Mouse (Mus musculus) hindbrain, embryonic 14.5 days (tissue): ENCODE data around the gene Cgnl1. TPM values are rescaled to one million over a fixed set of nuclear protein-coding genes. Genes with fewer than 3 reads are reported as not detected.

Source experiments
- ATAC-seq: fragments of 200-750 bp; cut with Nextera tagmentation; 2 replicates; pipeline ENCODE4 v1.8.0; 2017; ENCODE audit warnings: moderate number of reproducible peaks, mild to moderate bottlenecking, moderate TSS enrichment, moderate library complexity; ENCODE audit not compliant: low FRiP score
- DNase-seq: peaks from one replicate; pipeline ENCODE4 v3.0.0-alpha.2; 2015; ENCODE audit warnings: low spot score
- H3K27ac ChIP-seq: fragments of 300-500 bp; sonication (generic); 2 replicates; pipeline ENCODE4 v1.5.1; 2014; ENCODE audit warnings: mild to moderate bottlenecking, moderate library complexity
- H3K27me3 ChIP-seq: fragments of 300-500 bp; sonication (generic); 2 replicates; pipeline ENCODE4 v1.6.1; 2014; ENCODE audit warnings: mild to moderate bottlenecking, low read length, mixed read lengths; ENCODE audit not compliant: control insufficient read depth, insufficient read depth
- H3K36me3 ChIP-seq: fragments of 300-500 bp; sonication (generic); replicated peaks from 2 replicates; pipeline ENCODE4 v1.6.1; 2014; ENCODE audit not compliant: control insufficient read depth, insufficient read depth
- H3K4me1 ChIP-seq: fragments of 300-500 bp; sonication (generic); replicated peaks from 2 replicates; pipeline ENCODE4 v1.6.1; 2014; ENCODE audit warnings: antibody characterized with exemption, low read length, mixed read lengths; ENCODE audit not compliant: control insufficient read depth, insufficient read depth
- H3K4me2 ChIP-seq: fragments of 300-500 bp; sonication (generic); replicated peaks from 2 replicates; pipeline ENCODE4 v1.6.1; 2014; ENCODE audit warnings: mild to moderate bottlenecking, moderate library complexity
- H3K4me3 ChIP-seq: fragments of 300-500 bp; sonication (generic); replicated peaks from 2 replicates; pipeline ENCODE4 v1.5.1; 2014; ENCODE audit warnings: mild to moderate bottlenecking, low read length
- H3K9ac ChIP-seq: fragments of 300-500 bp; sonication (generic); 2 replicates; pipeline ENCODE4 v1.6.1; 2014
- H3K9me3 ChIP-seq: fragments of 300-500 bp; sonication (generic); 2 replicates; pipeline ENCODE4 v1.6.1; 2016; ENCODE audit warnings: low read length; ENCODE audit not compliant: control insufficient read depth
- WGBS: fragments of 180-500 bp; shearing (Covaris S2); extraction: QIAGEN DNeasy Blood & Tissue Kit; methylation state at CpG from one replicate; pipeline ENCODE4 v1.1.7; 2014; 5-methylcytosine and 5-hydroxymethylcytosine counted together
- polyA plus RNA-seq: library from polyadenylated mRNA; unstranded; fragments of >200 nt; fragmentation: Nextera tagmentation; extraction: Ambion mirVana; gene quantifications from 2 replicates; pipeline ENCODE4 v1.2.1, GENCODE M21; 2014

Cgnl1 gene
- polyA plus RNA-seq, 1 experiment from 2014 or later: 7.2 TPM

- no peak for ATAC-seq
- WGBS: 90% methylated on average over 10 of the region's 10 CpGs
- Histone ChIP-seq H3K4me1 (no peaks in the 10 kb centered on the region), H3K4me3 (no peak overlapping the region), H3K27ac (no peak overlapping the region), H3K27me3 (no peaks in the 10 kb centered on the region), H3K4me2 (no peak overlapping the region), H3K9me3 (no peaks in the 10 kb centered on the region), H3K9ac (no peak overlapping the region), H3K36me3 (no peaks in the 10 kb centered on the region)
- no peak for DNase-seq
These were observed 60.6 kb downstream of the Cgnl1 start for GRCm38 (mm10) chr9:71710776-71711175.

DNA sequence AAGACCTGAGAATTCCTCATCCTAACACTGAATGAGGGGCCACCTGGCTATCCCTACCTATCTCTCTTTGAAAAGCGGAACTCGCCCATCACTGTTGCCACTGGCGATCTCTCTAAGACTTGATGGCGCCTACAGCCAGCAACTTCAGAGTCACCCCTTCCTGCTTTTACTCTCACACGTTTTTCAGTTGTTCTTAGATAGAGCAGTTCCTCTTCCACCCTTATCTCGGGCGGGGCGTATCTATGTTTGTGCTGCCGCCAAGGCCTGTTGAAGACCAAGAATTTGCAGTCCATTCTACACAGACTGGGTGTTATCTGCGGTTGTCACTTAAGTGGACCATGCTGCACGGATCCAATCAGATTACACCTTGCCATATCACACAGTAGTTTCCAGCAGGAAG, 62.2 kb downstream of the Cgnl1 start:
- 91% methylated on average over 11 of the region's 11 CpGs for WGBS
- H3K9ac ChIP-seq: no peak overlapping the region
- DNase-seq (no peak), ATAC-seq (no peak)
- H3K4me1 ChIP-seq: no peaks in the 10 kb centered on the region
- no peak overlapping the region for H3K27ac ChIP-seq
- H3K4me2 ChIP-seq: no peak overlapping the region
- no peaks in the 10 kb centered on the region for H3K9me3 ChIP-seq
- H3K36me3 ChIP-seq: no peaks in the 10 kb centered on the region
- H3K27me3 ChIP-seq: no peaks in the 10 kb centered on the region
- H3K4me3 ChIP-seq: no peak overlapping the region

- H3K27ac ChIP-seq: no peak overlapping the region
- no peak overlapping the region for H3K4me3 ChIP-seq
- H3K27me3 ChIP-seq: no peaks in the 10 kb centered on the region
- H3K4me2 ChIP-seq: no peak overlapping the region
- DNase-seq (no peak), ATAC-seq (no peak)
- no peaks in the 10 kb centered on the region for H3K9me3 ChIP-seq
- H3K36me3 ChIP-seq: no peaks in the 10 kb centered on the region
- H3K9ac ChIP-seq: no peak overlapping the region
- 94% methylated on average over 7 of the region's 7 CpGs for WGBS
- H3K4me1 ChIP-seq: no peaks in the 10 kb centered on the region
These were observed 63.4 kb downstream of the Cgnl1 start for GRCm38 (mm10) chr9:71707989-71708388.

DNA sequence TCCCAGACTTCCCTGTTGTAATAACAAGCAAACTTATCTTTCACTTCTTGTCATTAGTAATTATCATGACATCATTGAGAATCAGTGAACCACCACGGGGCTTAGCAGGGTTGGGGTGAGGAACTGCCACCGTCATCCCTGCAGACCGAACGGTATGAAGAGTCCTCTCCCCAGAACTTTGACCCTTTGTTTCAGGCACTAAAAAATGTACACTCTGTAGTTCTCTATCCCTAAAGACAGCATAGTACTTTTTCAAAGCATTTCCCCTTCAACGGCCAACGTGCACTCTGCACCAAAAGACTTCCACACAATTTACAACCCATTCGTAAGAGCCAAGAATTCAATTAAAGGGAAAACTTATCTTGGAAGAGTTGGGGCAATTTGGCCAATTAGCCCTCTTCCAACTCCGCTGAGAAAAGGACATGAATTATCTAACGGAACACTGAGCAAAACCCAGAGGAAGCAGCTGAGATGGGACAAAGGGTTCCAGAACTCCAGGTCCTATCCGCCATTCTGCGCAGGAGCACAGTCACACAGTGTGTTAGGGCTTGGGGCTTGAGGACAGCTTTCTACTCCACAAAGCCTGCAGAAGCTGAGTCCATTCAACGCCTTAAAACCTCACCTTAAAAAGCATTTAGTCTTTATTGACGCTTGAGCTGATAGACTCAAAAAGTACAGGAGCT, 66.9 kb downstream of the Cgnl1 start:
- DNase-seq (no peak), ATAC-seq (no peak)
- Histone ChIP-seq H3K9me3 (no peaks in the 10 kb centered on the region), H3K4me2 (no peak overlapping the region), H3K36me3 (no peaks in the 10 kb centered on the region), H3K9ac (no peak overlapping the region), H3K27ac (no peak overlapping the region), H3K4me1 (no peaks in the 10 kb centered on the region), H3K4me3 (no peak overlapping the region), H3K27me3 (no peaks in the 10 kb centered on the region)
- 87% methylated on average over 13 of the region's 13 CpGs for WGBS

- no peaks in the 10 kb centered on the region for H3K27me3 ChIP-seq
- DNase-seq (no peak), ATAC-seq (no peak)
- 92% methylated on average over 5 of the region's 5 CpGs for WGBS
- H3K9ac ChIP-seq: no peak overlapping the region
- H3K27ac ChIP-seq: no peak overlapping the region
- H3K36me3 ChIP-seq: no peaks in the 10 kb centered on the region
- H3K4me1 ChIP-seq: no peaks in the 10 kb centered on the region
- no peak overlapping the region for H3K4me3 ChIP-seq
- H3K9me3 ChIP-seq: no peaks in the 10 kb centered on the region
- no peak overlapping the region for H3K4me2 ChIP-seq
These were observed 72.3 kb downstream of the Cgnl1 start for GRCm38 (mm10) chr9:71699087-71699486.

DNA sequence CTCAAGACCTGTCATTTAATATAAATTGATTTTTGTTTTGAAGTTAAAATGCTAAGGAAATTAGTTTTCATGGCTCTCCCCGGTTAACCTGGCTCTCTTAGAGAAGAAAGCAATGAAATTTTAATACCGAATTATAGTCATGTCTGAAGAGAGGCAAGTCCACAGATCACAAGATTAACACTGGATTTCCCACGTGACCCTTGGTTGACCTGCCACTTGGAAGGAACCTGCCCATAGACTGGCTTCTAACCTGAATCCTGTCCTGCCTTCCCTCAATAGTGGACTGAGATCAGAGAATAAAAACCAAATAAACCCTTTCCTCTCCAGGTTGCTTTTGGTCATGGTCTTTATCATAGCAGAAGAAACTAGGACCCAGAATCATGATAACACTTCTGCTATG, 73.3 kb downstream of the Cgnl1 start:
- DNase-seq (no peak), ATAC-seq (no peak)
- no peak overlapping the region for H3K4me2 ChIP-seq
- H3K4me1 ChIP-seq: no peaks in the 10 kb centered on the region
- H3K9ac ChIP-seq: no peak overlapping the region
- no peak overlapping the region for H3K27ac ChIP-seq
- WGBS: 82% methylated on average over 3 of the region's 3 CpGs
- no peaks in the 10 kb centered on the region for H3K27me3 ChIP-seq
- no peaks in the 10 kb centered on the region for H3K36me3 ChIP-seq
- H3K4me3 ChIP-seq: no peak overlapping the region
- no peaks in the 10 kb centered on the region for H3K9me3 ChIP-seq

- H3K4me2 ChIP-seq: no peak overlapping the region
- no peak overlapping the region for H3K9ac ChIP-seq
- no peak for ATAC-seq
- H3K9me3 ChIP-seq: no peaks in the 10 kb centered on the region
- H3K4me1 ChIP-seq: no peaks in the 10 kb centered on the region
- H3K27ac ChIP-seq: no peak overlapping the region
- DNase-seq: no peak
- no peaks in the 10 kb centered on the region for H3K27me3 ChIP-seq
- H3K4me3 ChIP-seq: no peak overlapping the region
- 83% methylated on average over 2 of the region's 2 CpGs for WGBS
- H3K36me3 ChIP-seq: no peaks in the 10 kb centered on the region
These were observed 74.2 kb downstream of the Cgnl1 start for GRCm38 (mm10) chr9:71697189-71697588.

GRCm38 (mm10) chr9:71696762-71697161, 74.6 kb downstream of the Cgnl1 start:
- Histone ChIP-seq H3K4me3 (no peak overlapping the region), H3K36me3 (no peaks in the 10 kb centered on the region), H3K9ac (no peak overlapping the region), H3K9me3 (no peaks in the 10 kb centered on the region), H3K4me1 (no peaks in the 10 kb centered on the region), H3K4me2 (no peak overlapping the region), H3K27me3 (no peaks in the 10 kb centered on the region), H3K27ac (no peak overlapping the region)
- no peak for ATAC-seq
- 81% methylated on average over 6 of the region's 6 CpGs for WGBS
- DNase-seq: no peak

GRCm38 (mm10) chr9:71695133-71695532, 76.3 kb downstream of the Cgnl1 start:
- H3K27me3 ChIP-seq: no peaks in the 10 kb centered on the region
- H3K27ac ChIP-seq: no peak overlapping the region
- no peak overlapping the region for H3K9ac ChIP-seq
- ATAC-seq (no peak), DNase-seq (no peak)
- H3K4me3 ChIP-seq: no peak overlapping the region
- H3K4me1 ChIP-seq: no peaks in the 10 kb centered on the region
- no peaks in the 10 kb centered on the region for H3K9me3 ChIP-seq
- no peaks in the 10 kb centered on the region for H3K36me3 ChIP-seq
- 93% methylated on average over 3 of the region's 3 CpGs for WGBS
- no peak overlapping the region for H3K4me2 ChIP-seq

DNA sequence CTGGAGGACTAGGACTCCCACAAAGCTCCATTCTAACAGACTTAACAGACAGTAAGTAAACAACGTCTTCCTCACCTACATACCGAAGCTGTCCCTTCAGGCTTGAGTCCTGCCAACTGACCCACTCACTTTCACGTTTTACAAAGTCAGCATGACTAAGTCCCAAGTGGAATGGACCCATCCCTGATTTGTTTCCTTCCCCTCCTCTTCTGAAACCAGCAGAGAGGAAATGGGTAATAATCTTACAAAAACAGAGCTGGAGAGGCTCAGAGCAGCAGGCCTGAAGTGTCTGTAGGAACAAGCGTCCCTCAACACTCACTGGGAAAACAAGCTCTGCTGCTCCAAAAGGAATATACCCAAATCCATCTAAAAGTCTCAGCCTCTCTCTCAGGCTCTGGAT, 77.2 kb downstream of the Cgnl1 start:
- H3K36me3 ChIP-seq: no peaks in the 10 kb centered on the region
- ATAC-seq (no peak), DNase-seq (no peak)
- no peak overlapping the region for H3K9ac ChIP-seq
- no peaks in the 10 kb centered on the region for H3K9me3 ChIP-seq
- WGBS: 50% methylated on average over 4 of the region's 4 CpGs
- H3K27me3 ChIP-seq: no peaks in the 10 kb centered on the region
- H3K4me2 ChIP-seq: no peak overlapping the region
- no peak overlapping the region for H3K27ac ChIP-seq
- no peak overlapping the region for H3K4me3 ChIP-seq
- no peaks in the 10 kb centered on the region for H3K4me1 ChIP-seq
